Mouse (Mus musculus) brown adipose tissue, adult 24 weeks (tissue): ENCODE results near the gene 1700125H20Rik. TPM values are rescaled to one million over a fixed set of nuclear protein-coding genes. Genes with fewer than 3 reads are reported as not detected.
"Not testable (repeated sequence)": the region's sequence is repeated elsewhere in the genome, so short reads cannot be mapped to it uniquely, and the experiment has no call there.

Experiments used
- H3K27ac ChIP-seq: fragments of 200-500 bp; replicated peaks from 2 replicates; pipeline ENCODE4 v1.5.1; 2012; ENCODE audit warnings: low read depth, mild to moderate bottlenecking, low read length
- H3K4me1 ChIP-seq: fragments of 200-500 bp; 2 replicates; pipeline ENCODE4 v1.6.1; 2012; ENCODE audit warnings: low read length, mixed read lengths; ENCODE audit not compliant: control insufficient read depth, insufficient read depth, insufficient read length
- H3K4me3 ChIP-seq: fragments of 200-500 bp; 2 replicates; pipeline ENCODE4 v1.5.1; 2012; ENCODE audit warnings: low read depth, mild to moderate bottlenecking, low read length, moderate library complexity; ENCODE audit not compliant: insufficient read depth
- polyA plus RNA-seq: library from polyadenylated mRNA; stranded (reverse); fragments of >200 nt; gene quantifications from 2 replicates; pipeline ENCODE4 v1.2.4, GENCODE M21; 2012; ENCODE audit not compliant: missing spikeins, insufficient read depth, insufficient read length

1700125H20Rik gene
- not detected in 2 replicates for polyA plus RNA-seq

GRCm38 (mm10) chr11:85170058-85170740 is at the start of gene 1700125H20Rik:
1700125H20Rik (plus strand) TSS chr11:85170404.
- Histone ChIP-seq H3K27ac (no peak within 1 kb of the TSS), H3K4me1 (no peaks in the 10 kb centered on the region), H3K4me3 (peak within 1 kb of the TSS; percentile 46)

GRCm38 (mm10) chr11:85122073-85122472 is 48.1 kb upstream of the 1700125H20Rik start:
- Histone ChIP-seq H3K4me1 (no peaks in the 10 kb centered on the region), H3K27ac (no peak overlapping the region), H3K4me3 (no peak overlapping the region)

DNA sequence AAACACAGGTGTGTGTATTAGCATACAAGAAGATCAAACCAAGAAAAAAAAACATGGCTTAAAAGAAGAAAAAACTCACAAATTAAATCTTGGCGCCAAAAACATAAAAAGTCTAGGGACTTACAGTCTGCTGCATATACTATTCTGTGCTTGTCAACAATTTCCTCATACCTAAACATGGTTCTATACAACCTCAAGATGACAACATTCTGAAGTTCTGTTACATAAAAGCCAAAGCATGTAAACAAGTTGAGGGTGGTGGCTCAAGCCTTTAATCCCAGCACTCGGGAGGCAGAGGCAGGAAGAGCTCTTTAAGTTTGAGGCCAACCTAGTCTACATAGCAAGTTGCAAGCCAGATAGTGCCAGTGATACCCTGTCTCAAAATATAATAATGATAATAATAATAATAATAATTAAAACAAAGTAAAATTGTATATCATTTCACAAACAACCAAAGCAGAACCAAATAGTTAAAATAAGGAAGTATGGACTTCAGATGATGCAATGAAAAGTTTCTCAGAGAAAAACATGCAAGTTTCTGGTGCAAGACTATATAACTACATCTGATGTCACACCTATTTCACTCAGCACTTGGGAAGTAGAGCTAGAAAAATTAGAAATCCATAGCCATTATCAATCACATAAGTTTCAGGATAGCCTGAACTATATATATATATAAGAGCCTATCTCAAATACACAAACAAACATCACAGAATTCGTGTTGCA is 46.8 kb upstream of the 1700125H20Rik start:
- H3K4me3 ChIP-seq: no peak overlapping the region
- no peaks in the 10 kb centered on the region for H3K4me1 ChIP-seq
- no peak overlapping the region for H3K27ac ChIP-seq

DNA sequence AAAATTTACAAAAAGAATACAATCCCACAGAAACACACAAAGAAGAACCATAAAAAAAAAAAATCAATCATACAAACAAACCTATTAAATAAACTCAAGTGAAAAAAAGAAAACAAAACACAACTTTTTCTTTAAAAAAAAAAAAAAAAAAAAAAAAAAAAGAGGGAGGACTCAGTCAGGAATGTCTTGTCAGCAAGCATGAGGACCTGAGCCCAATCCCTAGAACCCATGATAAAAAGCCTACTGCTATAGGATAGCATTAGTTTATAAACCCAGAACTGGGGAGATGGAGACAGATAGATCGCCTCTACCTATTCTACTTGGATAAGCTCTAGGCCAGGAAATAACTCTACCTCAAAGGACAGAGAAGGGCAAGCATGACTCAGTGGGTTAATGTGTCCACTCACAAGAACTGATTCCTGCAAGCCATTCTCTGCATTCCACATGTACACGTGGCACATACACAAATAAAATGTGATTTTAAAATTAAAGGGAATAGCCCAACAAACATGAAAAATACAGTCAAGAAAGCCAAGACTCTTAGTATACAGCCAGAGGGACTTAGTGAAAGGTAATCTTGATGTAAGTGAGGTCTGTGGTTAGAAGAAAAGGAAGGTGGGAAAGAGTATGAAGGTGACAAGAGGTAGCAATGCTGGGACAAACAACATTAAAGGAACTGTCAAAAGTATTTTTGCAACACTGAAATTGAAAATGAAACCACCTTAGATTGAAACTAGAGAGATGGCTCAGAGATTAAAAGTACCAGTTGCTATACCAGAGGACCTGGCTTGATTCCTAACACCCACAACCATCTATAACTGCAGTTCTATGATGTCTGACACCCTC is 43.7 kb upstream of the 1700125H20Rik start:
- Histone ChIP-seq H3K27ac (no peak overlapping the region), H3K4me3 (no peak overlapping the region), H3K4me1 (no peaks in the 10 kb centered on the region)

DNA sequence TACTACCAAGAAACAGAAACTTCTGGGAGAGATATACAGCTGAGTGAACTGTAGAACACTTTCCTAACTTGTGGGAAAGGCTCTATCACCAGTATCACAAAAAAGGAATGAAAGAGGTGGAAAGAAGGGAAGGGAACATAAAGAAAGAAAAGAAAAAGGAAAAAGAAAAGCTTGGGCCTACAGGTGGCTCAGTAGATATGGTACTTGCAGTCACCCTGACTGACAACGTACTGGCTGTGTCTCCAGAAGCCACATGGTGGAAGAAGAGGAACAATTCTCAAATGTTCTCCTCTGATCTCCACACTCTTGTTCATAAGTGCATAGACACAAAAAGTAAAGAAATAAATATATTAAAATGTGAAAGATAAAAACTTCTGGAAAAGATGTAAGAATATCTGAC is 41.3 kb upstream of the 1700125H20Rik start:
- H3K4me1 ChIP-seq: no peaks in the 10 kb centered on the region
- H3K27ac ChIP-seq: no peak overlapping the region
- H3K4me3 ChIP-seq: no peak overlapping the region

DNA sequence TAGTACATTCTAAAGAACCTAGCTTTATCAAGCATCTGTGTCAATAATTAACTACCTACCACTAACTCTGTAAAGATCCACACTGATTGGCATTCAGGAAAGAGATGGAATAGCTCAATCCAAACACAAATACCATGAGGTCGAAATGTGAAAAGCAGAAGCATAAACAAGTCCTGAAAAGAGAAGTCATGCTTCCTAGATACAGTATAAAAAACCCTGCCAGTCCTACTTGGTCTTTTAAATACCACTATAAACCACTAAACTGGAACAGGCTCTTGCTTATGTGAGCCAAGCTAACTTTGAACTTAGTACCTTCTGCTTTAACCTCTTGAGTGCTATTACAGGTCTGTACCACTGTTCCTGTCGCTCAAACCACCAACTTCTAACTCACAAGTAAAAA is 38.7 kb upstream of the 1700125H20Rik start:
- no peak overlapping the region for H3K4me3 ChIP-seq
- no peaks in the 10 kb centered on the region for H3K4me1 ChIP-seq
- H3K27ac ChIP-seq: no peak overlapping the region

DNA sequence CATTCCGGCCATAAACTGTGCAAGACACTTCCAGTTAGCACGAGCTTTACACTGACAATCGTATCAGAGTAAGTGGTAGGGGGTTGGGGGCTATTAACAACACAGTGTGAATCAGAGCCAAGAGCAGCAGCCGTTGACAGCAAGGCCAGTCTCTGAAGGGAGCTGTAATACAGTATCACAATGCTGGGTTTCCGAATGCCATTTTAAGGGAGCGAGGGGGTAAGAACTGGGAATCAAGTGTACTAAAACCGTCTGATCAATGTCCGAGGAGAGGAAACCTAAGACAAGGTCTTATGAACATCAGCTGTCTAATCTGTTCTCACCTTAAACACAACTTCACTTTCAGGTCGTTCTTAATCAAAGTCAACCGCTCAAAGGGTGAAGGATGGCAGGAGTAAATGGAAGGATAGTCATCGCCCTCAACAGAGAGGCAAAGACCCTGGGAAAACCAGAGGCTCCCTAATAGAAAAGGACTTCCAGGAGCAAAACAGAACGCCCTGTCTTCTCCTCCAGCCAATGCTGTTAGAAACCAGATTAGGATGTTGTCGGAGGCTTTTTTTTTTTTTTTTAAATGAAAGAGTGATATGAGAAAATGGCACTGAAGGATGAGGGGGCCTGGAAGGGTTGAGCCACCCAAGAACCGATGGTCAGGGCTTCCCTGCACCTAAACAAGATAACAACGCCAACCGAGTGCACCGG is 31.3 kb upstream of the 1700125H20Rik start:
- Histone ChIP-seq H3K4me1 (no peaks in the 10 kb centered on the region), H3K27ac (0 out of 2 replicates have a peak overlapping the region, but pooled peaks have one; percentile 12), H3K4me3 (peak overlapping the region; percentile 76)

DNA sequence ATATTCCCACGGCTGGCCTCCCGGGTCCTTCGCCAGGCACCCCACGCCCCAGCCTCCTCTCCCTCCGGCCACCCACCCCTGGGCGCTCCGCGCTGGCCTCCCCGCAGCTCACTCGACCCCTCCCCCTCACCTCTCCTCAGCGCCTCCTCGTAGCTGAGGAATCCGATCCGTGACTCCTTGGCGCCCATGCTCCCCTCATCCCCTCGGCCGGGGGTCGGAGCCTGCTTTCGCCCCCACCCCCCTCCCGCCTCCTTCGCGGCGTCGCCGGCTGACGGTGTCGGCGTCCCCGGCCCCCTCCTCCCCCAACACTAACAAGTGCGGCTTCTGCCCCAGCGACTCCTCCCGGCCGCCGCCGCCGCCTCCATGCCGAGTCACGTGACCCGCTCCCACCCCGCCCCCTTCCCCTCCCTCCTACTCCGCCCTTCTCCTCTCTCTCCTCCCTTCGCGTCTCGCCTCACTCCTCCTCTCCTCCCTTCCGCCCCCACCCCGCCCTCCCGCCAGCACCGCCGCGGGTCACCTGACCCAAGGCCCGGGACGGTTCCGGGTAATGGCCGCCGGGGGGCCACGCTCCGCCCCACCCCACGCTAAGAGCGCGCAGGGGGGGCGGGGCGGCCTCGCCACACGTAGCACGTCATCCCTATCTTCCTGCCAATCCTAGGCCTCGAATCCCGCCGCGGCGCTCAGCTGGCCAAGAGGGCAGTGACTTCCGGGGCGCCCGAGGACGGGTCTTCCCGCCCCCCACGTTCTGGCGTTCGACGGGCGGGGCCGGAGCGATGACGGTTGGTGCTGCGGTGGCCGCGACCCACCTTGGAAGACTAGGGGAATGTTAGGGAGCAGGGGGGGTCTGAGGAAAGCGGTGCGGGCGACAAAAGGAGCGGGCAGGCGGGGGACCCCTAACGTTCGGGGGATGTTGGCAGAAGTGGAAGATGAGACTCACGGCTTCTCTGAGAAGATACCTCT is 30.3 kb upstream of the 1700125H20Rik start, which contains the start of gene Usp32:
Gene Usp32 (minus strand): TSS at position 581 of the 960 bp plus-strand sequence.
- Histone ChIP-seq H3K4me1 (no peaks in the 10 kb centered on the region), H3K4me3 (peak within 1 kb of the TSS; percentile 81), H3K27ac (peak within 1 kb of the TSS; percentile 67)

DNA sequence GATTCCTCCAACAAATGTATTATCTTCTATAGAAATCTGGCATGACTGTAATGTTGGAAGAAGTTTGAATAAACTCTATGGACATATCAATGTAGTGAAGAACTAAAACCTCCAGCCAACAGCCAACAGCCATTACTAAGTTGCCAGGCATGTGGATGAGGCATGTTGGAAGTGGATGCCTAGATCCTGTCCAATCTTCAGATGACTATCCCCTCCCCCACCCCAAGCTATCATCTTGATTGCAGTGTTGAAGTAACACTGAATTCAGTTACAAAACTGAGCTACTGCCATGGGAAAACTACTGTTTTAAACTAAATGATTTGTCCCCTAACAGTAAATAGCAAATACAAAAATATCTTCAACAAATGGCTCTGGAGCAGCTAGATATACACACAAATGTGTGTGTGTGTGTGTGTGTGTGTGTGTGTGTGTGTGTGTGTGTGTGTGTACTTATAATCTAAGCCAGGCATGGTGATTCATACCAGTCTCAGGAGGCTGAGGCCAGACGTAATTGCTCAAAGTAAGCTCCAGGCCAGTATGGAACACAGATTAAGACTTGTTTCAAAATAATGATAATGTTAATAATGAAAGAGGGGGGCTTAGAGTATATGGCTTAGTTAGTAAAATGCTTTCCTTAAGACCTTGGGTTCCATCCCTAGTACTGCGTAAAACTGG is 17.8 kb upstream of the 1700125H20Rik start:
- H3K4me3 ChIP-seq: no peak overlapping the region
- no peaks in the 10 kb centered on the region for H3K4me1 ChIP-seq
- H3K27ac ChIP-seq: no peak overlapping the region

GRCm38 (mm10) chr11:85157301-85157700 is 12.9 kb upstream of the 1700125H20Rik start:
- H3K27ac ChIP-seq: no peak overlapping the region

GRCm38 (mm10) chr11:85163014-85163413 is 7.2 kb upstream of the 1700125H20Rik start:
- H3K4me3 ChIP-seq, H3K27ac ChIP-seq, H3K4me1 ChIP-seq: not testable (repeated sequence)

More at GRCm38 (mm10) chr11:85157301-85157700, 12.9 kb upstream of the 1700125H20Rik start:
- Histone ChIP-seq H3K4me1 (no peaks in the 10 kb centered on the region), H3K4me3 (no peak overlapping the region)

- Histone ChIP-seq H3K4me1 (no peaks in the 10 kb centered on the region), H3K27ac (no peak overlapping the region), H3K4me3 (no peak overlapping the region)
These were observed 5.8 kb upstream of the 1700125H20Rik start for GRCm38 (mm10) chr11:85164371-85164770.

GRCm38 (mm10) chr11:85167503-85167902 is 2.7 kb upstream of the 1700125H20Rik start:
- no peak overlapping the region for H3K4me3 ChIP-seq
- H3K4me1 ChIP-seq: no peaks in the 10 kb centered on the region
- no peak overlapping the region for H3K27ac ChIP-seq
